Mouse (Mus musculus) natural killer cell, adult 2 months (primary cell): Measurements from ENCODE around the gene Ehd1.

Source experiments
- DNase-seq, 2 experiments: peaks; one replicate each; pipeline ENCODE4 v3.0.0; 2022; ENCODE audit warnings: low spot score in 2 of 2

Gene Ehd1

DNA sequence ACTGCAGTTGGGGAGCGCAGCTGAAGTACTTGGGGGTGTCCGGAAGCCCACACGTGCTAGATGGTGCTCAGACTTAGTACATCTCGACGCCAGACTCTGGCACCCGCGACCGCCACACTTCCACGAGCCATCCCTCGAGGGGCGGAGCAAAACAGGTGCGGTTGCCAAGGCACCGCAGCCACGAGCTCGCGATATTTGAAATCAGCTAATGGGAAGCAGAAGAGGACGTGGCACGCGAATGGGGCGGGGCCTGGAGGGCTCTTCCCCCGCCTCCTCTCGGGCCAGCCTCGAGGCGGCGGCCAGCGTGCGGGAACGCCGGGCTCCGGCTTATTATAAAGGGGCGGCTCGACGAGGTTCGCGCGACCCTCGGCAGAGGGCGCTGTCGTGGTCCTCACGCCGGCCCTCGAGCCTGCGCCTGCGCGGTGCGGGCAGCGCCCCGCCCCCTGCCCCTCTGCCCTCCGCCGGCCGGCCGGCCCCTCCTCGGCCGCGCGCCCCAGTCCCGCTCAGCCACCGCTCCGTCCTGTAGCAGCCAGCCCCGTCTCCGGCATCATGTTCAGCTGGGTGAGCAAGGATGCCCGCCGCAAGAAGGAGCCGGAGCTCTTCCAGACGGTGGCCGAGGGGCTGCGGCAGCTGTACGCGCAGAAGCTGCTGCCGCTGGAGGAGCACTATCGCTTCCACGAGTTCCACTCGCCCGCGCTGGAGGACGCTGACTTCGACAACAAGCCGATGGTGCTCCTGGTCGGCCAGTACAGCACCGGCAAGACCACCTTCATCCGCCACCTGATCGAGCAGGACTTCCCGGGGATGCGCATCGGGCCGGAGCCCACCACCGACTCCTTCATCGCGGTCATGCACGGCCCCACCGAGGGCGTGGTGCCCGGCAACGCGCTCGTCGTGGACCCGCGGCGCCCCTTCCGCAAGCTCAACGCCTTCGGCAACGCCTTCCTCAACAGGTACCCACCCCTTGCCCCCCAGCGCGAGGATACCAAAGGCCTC lies at the start of gene Ehd1:
Ehd1 (plus strand) TSS at position 300 of the 996 bp plus-strand sequence.
- peak; percentile 94 to 98 for DNase-seq

DNA sequence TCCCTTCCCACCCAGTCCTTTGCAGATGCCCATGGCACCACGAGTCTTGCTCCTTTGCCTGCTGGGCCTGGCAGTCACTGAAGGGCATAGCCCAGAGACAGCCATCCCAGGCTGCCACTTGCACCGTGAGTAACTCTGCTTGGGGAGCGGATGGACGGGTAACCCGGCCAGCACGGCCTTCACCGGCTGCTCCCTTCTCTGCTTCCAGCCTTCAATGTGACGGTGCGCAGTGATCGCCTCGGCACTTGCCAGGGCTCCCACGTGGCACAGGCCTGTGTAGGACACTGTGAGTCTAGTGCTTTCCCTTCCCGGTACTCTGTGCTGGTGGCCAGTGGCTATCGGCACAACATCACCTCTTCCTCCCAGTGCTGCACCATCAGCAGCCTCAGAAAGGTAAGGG lies 49.8 kb upstream of the Ehd1 start:
- DNase-seq = no peak

DNA sequence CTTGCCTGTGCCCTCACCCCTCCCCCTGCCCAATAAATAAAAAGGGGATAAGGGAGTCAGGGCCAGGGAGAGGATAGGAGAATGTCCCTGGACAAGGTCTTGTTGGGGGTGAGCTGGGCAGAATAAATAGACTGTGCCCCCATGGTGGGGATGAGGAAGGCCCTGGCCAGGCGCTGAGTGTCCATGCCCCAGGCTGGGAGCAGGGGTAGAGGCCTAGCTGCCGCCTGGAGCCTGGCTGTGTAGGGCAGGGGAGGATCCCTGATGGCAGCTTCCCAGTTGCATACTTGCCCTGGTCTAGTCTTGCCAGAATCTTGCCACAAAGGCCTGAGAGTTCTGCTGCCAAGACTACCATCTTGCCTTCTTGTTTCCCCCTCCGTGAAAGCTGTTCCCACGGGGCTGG lies 48.7 kb upstream of the Ehd1 start:
- no peak for DNase-seq

DNA sequence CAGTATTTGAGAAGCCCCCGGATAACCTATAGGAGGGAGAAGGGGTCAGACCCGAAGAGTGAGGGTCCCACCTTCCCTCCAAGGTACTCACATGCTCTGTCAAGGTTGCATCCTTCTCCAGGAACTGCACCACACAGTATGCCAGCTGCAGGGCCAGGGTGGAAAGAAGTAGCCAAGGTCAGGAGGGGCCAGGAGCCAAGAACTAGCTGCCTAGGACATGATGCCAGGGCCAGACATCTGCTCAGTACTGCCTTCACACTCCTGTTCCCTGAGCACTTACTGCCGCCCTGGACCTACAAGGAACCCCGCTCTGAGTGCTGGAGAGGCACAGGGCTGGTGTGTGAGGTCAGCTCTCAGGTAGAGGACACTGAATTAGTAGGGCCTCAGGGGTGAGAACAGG lies 46.1 kb upstream of the Ehd1 start:
- no peak for DNase-seq

DNA sequence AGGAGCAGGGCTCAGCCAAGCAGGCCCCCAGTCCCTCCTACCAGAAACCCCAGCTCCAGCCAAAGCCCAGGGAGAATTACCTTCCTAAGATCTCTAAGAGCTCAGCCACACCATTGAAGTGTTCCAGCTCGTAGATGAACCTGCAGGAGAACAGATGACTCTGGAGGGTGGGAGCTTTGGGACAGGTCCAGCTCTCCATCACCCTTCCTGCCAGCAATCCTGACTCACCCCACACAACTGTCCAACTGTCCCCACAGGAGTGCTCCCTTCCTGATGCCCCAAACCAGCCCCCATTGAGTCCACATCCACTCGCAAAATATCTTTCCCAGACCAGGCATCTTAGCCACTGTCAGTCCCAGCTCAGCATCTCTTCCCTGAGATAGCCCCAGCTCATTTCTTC lies 45.5 kb upstream of the Ehd1 start:
- no peak for DNase-seq

DNA sequence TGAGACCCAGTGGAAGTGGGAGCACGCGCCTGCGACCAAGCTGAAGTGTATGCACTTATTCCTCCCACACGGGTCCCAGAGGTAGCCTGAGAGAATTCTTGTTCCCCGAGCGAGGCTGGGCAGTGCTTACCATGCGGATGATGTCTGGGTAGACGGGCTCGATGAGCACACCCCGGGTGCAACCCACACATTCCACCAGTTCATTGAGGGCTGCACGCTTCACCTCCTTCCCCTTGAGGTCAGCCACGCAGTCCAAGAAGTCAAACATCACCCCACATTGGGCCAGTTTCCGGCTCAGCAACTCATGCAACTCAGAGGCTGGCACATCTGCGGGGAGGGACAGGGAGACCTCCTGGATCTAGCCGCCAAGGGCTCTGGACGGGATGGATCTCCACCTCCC lies 42.9 kb upstream of the Ehd1 start:
- no peak for DNase-seq

DNA sequence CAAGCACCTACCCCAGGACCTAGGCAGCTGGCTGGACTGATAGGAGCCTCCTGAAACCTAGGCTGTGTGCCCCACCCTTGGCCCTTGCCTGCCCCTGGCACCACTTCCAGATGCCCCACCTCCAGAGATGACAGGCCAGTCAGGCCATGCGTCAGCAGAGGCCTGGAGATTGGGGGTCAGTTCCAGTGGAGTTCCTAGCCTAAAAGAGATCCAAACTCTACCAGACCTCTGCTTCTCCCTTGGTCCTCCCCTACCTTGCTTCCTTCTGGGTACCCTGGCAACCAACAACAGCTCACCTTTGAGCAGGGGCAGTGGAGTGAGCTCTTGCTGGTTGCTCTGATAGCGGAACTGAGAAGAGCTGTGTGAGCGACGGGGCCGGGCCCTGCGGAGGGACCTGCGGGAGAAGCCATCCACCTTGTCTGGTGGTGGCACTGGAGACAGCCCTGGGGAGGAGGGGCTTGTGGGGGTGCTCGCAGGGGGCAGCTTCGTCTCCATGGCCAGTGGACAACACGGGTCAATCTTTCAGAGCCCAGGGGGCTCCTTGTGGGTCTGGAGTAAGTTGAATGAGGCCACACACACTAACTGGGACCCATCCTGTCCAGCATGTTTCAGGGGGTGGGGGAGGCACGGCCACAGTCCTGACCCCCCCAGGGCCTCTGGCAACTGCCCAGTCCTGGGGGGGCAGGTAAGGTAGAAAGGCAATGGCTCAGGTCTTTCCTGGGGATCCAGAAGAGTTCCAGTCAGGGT lies 42.0 kb upstream of the Ehd1 start:
- no peak for DNase-seq

DNA sequence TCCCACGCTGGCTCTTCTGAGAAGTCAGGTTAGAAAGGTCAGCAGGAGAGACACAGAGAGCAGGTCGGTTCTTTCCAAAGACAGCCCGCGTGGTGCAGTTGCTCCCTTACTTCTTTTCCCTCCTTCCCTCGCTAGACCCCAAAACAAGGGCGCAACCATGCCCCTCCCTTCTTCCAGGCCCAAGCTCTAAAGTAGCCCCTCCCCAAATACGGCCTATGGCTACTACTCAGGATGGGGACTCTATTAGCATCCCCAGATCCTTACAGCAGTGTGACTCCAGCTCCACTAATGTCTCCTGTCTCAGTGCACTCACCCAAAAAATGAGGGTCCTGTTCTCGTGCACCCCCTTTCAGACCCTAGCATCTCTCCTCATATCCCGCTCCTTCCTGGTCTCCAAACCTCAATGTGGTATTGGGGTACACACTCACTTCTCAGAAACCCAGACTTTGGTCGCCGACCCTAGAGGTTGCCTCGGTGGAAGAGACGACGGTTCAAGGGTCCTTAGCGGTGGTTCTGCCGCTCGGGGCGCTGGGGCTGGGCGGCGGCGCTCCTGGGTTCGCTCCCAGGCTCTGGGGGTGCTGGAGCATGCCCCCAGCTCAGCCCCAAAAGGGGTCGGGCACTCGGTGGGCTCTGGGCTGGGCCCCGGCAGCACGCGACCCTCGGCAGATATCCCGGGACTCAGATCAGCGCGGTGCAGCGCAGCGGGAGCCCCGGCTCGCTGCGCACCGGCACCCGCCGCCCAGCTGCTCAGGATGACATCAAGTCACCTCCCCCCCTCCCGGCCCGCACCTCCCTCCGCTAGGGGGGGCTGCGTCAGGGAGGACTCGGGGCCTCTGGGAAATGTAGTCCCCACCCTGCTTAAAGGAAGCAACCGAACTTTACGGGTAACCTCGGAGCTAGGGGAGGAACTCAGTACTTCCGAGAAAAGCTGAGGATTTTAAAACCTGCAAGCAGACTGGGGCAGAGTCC lies 41.2 kb upstream of the Ehd1 start, which contains the start of gene Ppp2r5b:
Ppp2r5b (minus strand) TSS at position 789 of the 969 bp plus-strand sequence.
- peak; percentile 95 to 96 for DNase-seq

DNA sequence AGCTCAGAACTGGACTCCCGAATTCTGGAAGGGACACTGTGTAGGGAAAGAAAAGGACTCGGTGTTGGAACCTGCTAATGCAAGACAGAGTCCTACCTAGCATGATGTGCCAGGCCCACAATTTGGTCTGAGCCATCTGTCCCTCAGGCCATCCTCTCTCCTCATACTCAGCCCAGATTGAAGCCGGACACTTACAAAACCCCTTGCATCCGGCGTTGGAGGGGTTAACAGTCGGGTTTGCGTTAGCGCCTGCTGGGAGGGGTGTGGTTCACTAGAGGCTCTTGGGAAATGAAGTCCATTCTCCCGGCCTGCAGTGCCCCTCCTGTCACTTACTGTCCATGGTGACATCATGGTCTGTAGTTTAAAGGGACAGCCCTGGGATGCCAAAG lies 40.5 kb upstream of the Ehd1 start:
- peak; percentile 81 to 82 for DNase-seq

DNA sequence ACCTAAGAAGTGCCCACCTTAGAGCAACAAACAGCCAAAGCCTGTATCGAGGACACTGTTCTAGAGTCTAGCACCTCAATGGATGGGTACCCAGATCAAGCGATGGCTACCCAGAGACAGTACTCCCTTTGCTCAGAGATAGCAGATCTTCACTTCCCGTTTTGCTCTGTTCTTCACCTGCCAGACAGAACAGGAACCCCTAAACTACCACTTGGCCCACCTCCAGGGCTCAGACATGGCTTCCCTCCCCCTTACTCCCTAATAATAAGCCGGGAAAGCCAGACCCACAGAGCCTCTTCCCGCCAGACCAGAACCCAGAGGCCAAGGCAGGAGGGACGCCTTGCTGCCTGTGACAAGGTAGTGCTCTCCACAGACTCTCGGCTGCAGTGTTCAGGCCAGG lies 39.7 kb upstream of the Ehd1 start:
- no peak for DNase-seq

DNA sequence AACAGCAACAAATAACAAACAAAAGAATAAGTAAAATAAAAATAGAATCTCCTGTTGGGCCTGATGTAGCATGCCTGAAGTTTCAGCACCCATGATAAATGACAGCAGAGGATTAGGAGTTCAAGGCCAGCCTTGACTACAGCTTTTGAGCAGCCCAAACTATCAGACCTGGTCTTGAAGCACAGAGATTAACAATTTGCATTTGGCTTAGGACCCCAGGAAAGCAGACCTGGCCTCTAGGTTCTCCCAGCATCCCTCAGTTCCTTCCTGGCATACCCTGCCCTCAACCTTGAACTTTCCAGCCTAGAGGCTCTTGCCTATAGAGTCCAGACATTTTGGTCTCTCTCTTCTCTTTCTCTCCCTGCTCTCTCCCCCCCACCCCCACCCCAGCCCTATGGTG lies 37.8 kb upstream of the Ehd1 start:
- no peak for DNase-seq

DNA sequence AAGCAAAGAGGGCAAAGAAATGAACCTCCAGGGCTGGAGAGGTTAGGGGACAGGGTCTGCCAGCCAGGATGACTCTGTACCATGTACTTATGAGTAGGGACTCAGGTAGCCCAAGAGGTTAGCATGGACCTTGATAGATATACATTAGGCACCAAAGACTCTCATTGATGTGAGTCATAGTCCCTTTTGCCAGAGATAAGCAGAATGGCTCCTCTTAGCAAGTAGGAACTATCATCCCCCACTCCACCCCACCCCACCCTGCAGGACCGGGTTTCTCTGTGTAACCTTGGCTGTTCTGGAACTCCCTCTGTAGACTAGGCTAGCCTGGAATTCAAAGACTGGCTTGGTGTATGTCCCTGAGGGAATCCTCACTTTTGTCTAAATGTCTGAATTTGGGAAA lies 36.4 kb upstream of the Ehd1 start:
- DNase-seq = no peak

DNA sequence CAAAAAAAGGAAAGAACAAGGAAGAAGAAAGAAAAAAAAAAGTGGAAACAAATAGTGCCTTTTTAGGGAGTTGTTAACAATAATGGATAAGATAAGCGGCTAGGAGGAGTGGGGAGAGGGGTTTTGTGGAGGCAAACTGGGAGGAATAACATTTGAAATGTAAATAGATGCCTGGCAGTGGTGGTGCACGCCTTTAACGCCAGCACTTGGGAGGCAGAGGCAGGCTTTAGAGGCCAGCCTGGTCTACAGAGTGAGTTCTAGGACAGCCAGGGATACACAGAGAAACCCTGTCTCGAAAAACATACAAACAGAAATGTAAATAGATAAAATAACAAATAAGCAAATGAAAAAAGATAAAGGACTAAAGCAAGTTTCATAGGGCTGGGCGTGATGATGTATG lies 35.8 kb upstream of the Ehd1 start:
- no peak for DNase-seq

DNA sequence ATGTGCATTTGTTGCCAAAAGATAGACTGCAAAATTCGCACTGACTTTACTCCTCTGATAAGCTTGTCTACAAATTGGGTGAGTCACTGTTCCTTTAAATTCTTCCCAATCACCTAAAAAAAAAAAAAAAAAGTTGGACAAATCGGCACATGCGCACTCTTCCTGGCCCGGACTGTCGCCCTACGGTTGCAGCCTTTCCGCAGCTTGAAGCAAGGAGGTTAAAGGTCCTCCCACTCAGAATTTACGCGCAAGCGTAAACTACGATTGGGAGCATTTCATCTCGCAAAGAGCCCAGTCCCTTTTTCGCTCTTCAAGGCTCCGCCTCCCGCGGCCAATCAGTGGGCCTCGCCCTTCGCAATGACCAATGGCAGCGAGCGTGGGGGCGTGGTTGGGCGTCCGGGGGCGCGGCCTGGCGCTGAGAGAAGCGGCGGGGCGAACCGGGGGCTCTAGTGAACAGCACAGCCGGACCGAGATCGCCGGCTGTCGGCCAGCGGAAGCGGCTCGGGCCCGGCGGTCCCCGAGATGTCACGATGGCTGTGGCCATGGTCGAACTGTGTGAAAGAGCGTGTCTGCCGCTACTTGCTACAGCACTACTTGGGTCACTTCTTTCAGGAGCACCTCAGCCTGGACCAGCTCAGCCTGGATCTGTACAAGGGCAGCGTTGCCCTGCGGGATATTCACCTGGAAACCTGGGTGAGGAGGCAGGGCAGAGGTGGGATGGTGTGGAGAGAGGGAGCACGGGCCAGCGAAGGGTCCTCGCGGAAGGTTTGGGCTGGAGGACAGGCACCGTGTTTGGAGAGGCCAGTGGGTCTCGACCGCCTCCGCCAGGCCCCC lies 35.0 kb upstream of the Ehd1 start, which contains the start of gene Atg2a:
Atg2a (plus strand) TSS at position 395 of the 834 bp plus-strand sequence.
- DNase-seq = peak; percentile 98 to 99

DNA sequence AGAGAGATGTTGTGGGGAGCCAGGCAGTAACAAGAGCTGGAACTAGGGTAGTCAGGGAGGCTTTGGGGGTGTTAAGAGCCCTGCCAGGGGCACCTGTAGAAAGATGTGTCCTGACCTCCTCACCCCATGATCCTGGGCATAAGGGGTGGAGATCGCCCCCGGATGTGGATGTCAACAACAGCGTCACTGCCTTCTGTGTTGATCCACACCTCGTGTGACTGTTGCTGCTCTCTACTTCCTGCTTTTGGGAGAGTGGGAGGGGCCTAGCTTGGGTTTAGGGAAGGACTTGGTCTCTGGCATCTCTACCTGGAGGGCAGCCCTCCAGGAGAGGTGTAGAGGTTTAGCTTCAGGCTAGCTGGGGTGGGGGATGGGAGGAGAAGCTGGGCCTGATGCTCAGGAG lies 34.2 kb upstream of the Ehd1 start:
- peak; percentile 83 to 85 for DNase-seq

DNA sequence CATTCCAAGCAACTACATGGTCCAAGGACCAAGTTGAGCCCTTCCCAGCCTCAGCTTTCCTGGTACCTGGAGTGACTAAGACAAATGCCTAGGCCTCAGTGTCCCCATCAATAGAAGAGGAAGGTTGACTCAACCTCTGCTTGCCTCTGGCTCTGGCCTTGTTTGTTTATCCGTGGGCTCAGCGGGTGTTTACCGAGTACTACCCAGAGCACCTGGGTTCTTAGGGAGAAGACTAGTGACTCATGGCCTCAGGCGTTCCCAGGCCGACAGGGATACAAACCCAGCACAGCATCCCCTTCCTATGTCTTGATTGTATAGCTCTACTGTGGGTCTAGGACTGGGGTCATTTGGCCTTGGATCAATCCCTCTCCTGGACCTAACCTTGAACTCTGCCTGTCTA lies 33.3 kb upstream of the Ehd1 start:
- no peak for DNase-seq

DNA sequence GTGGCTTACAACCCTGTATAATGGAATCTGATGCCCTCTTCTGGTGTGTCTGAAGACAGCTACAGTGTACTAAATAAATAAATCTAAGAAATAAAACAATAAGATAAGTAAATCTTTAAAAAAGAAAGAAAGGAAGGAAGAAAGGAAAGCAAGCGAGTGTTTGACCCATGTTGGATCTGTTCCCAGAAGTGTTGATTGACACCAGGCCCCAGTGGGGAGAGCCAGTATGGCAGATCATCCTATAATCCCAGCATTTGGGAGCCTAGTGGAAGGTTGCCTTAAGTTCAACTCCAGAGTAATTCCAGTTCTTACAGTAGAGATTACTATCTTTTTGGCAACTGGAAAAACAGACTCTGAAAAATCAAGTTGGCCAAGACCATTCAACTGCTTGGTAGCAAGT lies 30.7 kb upstream of the Ehd1 start:
- no peak for DNase-seq

DNA sequence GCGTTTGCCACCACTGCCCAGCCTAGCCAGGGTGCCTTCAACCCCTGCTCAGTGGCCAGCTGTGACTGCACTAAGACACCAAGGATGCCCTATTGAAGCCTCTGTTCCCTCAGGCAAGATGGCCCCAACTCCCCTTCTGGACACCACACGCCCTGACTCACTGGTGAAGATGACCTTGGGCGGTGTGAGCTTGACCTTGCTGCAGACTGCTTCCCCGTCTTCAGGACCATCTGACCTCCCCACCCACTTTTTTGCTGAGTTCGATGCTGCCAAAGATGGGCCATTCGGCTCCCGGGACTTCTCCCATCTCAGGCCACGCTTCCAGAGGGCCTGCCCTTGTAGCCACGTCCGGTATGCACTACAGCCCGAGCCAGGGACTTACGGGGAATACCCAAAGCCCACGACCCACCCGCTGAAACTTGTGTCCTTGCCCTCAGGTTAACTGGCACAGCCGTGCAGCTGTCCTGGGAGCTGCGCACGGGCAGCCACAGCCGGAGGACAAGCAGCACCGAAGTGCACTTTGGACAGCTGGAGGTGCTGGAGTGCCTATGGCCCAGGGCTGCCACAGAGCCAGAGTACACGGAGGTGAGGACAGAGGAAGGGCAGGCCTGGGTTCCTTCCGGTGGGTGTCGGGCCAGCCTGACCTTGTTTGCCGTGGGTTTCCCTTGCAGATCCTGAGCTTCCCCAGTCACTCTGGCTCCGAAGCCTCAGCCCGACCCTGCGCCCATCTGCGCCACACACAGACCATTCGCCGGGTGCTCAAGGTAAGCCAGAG lies 28.8 kb upstream of the Ehd1 start:
- no peak for DNase-seq

DNA sequence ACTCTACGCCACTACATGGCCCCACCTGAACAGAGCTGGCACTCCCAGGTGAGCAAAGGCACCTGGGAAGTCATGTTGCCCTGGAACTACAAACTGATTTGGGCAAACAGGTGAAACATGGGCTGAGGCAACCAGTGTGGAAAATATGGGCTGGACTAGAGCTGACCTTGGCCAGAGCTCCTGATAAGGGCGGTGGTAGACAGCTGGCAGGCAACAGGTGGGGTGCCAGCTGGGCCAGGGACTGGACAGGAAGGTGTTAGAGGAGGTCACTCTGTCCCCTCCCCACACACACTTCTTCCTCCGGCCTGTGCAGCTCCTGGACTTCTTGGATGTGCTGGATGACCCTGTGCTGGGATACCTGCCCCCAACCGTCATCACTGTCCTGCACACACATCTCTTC lies 23.5 kb upstream of the Ehd1 start:
- no peak for DNase-seq

DNA sequence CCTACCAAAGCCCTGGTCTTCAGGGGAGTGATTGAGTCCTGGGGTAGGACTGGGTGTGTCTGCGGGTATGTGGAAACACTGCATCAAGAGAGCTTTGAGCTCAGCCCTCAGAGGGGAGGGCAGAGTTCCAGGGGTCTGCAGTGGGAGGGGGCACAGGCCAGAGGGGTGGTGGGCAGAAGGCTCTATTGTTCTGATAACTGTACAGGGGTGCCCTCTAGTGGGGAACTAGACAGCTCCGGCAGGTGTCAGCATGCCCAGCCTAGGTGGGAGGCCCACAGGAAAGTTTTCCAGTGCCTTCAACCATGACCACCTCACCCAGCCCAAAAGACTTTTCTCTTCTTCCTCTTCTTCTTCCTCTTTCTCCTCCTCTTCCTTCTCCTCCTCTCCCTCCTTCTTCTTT lies 16.1 kb upstream of the Ehd1 start:
- peak in 1 of 2 experiments; percentile 41 for DNase-seq
